Mouse (Mus musculus) midbrain, embryonic 13.5 days (tissue): ENCODE measurements at regions not wholly inside any gene's neighbourhood (a gene's known extent, or its start where the extent isn't known, plus 50 kb on each side); places are given as distances from the start of the nearest gene placed in this dataset.
A peak's percentile ranks its signal among the peaks of the same experiment; 100 is the strongest.

Experiments used
- ATAC-seq: fragments of 200-750 bp; cut with Nextera tagmentation; 2 replicates; pipeline ENCODE4 v1.8.0; 2017; ENCODE audit warnings: mild to moderate bottlenecking, moderate TSS enrichment, moderate library complexity
- H3K27ac ChIP-seq: fragments of 300-500 bp; sonication (generic); 2 replicates; pipeline ENCODE4 v1.5.1; 2015; ENCODE audit warnings: inconsistent platforms, mild to moderate bottlenecking, moderate library complexity
- H3K27me3 ChIP-seq: fragments of 300-500 bp; sonication (generic); 2 replicates; pipeline ENCODE4 v1.6.1; 2015; ENCODE audit warnings: mild to moderate bottlenecking, inconsistent platforms
- H3K36me3 ChIP-seq: fragments of 300-500 bp; sonication (generic); 2 replicates; pipeline ENCODE4 v1.6.1; 2015; ENCODE audit warnings: mild to moderate bottlenecking, inconsistent platforms
- H3K4me1 ChIP-seq: fragments of 300-500 bp; sonication (generic); replicated peaks from 2 replicates; pipeline ENCODE4 v1.6.1; 2015; ENCODE audit warnings: inconsistent platforms
- H3K4me2 ChIP-seq: fragments of 300-500 bp; sonication (generic); replicated peaks from 2 replicates; pipeline ENCODE4 v1.6.1; 2015; ENCODE audit warnings: moderate library complexity, mild to moderate bottlenecking, inconsistent platforms
- H3K4me3 ChIP-seq: fragments of 300-500 bp; sonication (generic); replicated peaks from 2 replicates; pipeline ENCODE4 v1.5.1; 2015; ENCODE audit warnings: mild to moderate bottlenecking, inconsistent platforms
- H3K9ac ChIP-seq: fragments of 300-500 bp; sonication (generic); replicated peaks from 2 replicates; pipeline ENCODE4 v1.6.1; 2015; ENCODE audit warnings: mild to moderate bottlenecking, inconsistent platforms
- H3K9me3 ChIP-seq: fragments of 300-500 bp; sonication (generic); 2 replicates; pipeline ENCODE4 v1.6.1; 2016; ENCODE audit warnings: mild to moderate bottlenecking, inconsistent platforms
- WGBS: fragments of 180-500 bp; shearing (Covaris S2); methylation state at CpG from one replicate; pipeline ENCODE4 v1.1.7; 2015; 5-methylcytosine and 5-hydroxymethylcytosine counted together

GRCm38 (mm10) chr2:74239586-74239985, 328.5 kb upstream of the Atp5g3 start:
- Histone ChIP-seq H3K36me3 (no peaks in the 10 kb centered on the region), H3K9ac (no peak overlapping the region), H3K4me3 (no peak overlapping the region), H3K9me3 (no peaks in the 10 kb centered on the region), H3K4me2 (no peak overlapping the region), H3K27ac (peak overlapping the region; percentile 52; the same call in 1 of the 2 replicates), H3K27me3 (peaks cover 12% of the 10 kb centered on the region), H3K4me1 (peaks cover 27% of the 10 kb centered on the region)
- 30% methylated on average over 10 of the region's 10 CpGs for WGBS
- ATAC-seq: peak; percentile 82

- Histone ChIP-seq H3K36me3 (no peaks in the 10 kb centered on the region), H3K4me3 (no peak overlapping the region), H3K27me3 (0 out of 2 replicates have a peak, but pooled peaks cover 5% of the 10 kb centered on the region), H3K4me1 (no peaks in the 10 kb centered on the region), H3K4me2 (no peak overlapping the region), H3K9ac (no peak overlapping the region), H3K9me3 (no peaks in the 10 kb centered on the region), H3K27ac (no peak overlapping the region)
- WGBS: 88% methylated on average over 3 of the region's 3 CpGs
- ATAC-seq: no peak
These were observed 306.3 kb upstream of the Atp5g3 start for GRCm38 (mm10) chr2:74217437-74217836.

GRCm38 (mm10) chr2:74210210-74210609, 299.1 kb upstream of the Atp5g3 start:
- H3K9ac ChIP-seq: peak overlapping the region; percentile 8; the same call in 1 of the 2 replicates
- no peaks in the 10 kb centered on the region for H3K27me3 ChIP-seq
- H3K4me1 ChIP-seq: peaks cover 28% of the 10 kb centered on the region
- peak overlapping the region; percentile 38 for H3K4me2 ChIP-seq
- peak; percentile 83 for ATAC-seq
- no peak overlapping the region for H3K4me3 ChIP-seq
- WGBS: 7% methylated on average over 9 of the region's 9 CpGs
- no peaks in the 10 kb centered on the region for H3K36me3 ChIP-seq
- H3K27ac ChIP-seq: peak overlapping the region; percentile 74
- no peaks in the 10 kb centered on the region for H3K9me3 ChIP-seq

GRCm38 (mm10) chr2:74209421-74209917, 298.3 kb upstream of the Atp5g3 start:
- Histone ChIP-seq H3K4me1 (peaks cover 28% of the 10 kb centered on the region), H3K27me3 (no peaks in the 10 kb centered on the region), H3K4me2 (peak overlapping the region; percentile 38; the same call in 1 of the 2 replicates), H3K9ac (no peak overlapping the region), H3K9me3 (no peaks in the 10 kb centered on the region), H3K36me3 (no peaks in the 10 kb centered on the region), H3K4me3 (no peak overlapping the region), H3K27ac (peak overlapping the region; percentile 74)
- ATAC-seq: peak; percentile 66; the same call in 1 of the 2 replicates
- 44% methylated on average over 3 of the region's 3 CpGs for WGBS

GRCm38 (mm10) chr2:74207440-74207839, 296.3 kb upstream of the Atp5g3 start:
- no peak for ATAC-seq
- H3K36me3 ChIP-seq: no peaks in the 10 kb centered on the region
- WGBS: 51% methylated on average over 10 of the region's 10 CpGs

GRCm38 (mm10) chr2:74202776-74203175, 291.6 kb upstream of the Atp5g3 start:
- Histone ChIP-seq H3K4me1 (peaks cover 30% of the 10 kb centered on the region), H3K9me3 (no peaks in the 10 kb centered on the region), H3K4me2 (no peak overlapping the region), H3K27me3 (no peaks in the 10 kb centered on the region), H3K27ac (no peak overlapping the region), H3K4me3 (no peak overlapping the region), H3K9ac (no peak overlapping the region), H3K36me3 (no peaks in the 10 kb centered on the region)
- WGBS: 72% methylated on average over 3 of the region's 3 CpGs
- ATAC-seq: no peak

More at GRCm38 (mm10) chr2:74207440-74207839, 296.3 kb upstream of the Atp5g3 start:
- no peak overlapping the region for H3K9ac ChIP-seq
- H3K4me2 ChIP-seq: no peak overlapping the region
- no peak overlapping the region for H3K4me3 ChIP-seq
- peaks cover 35% of the 10 kb centered on the region for H3K4me1 ChIP-seq
- H3K27me3 ChIP-seq: no peaks in the 10 kb centered on the region
- H3K9me3 ChIP-seq: no peaks in the 10 kb centered on the region
- H3K27ac ChIP-seq: no peak overlapping the region

- H3K36me3 ChIP-seq: no peaks in the 10 kb centered on the region
- H3K27ac ChIP-seq: 0 out of 2 replicates have a peak overlapping the region, but pooled peaks have one; percentile 22
- no peak overlapping the region for H3K9ac ChIP-seq
- peak; percentile 82 for ATAC-seq
- 25% methylated on average over 11 of the region's 11 CpGs for WGBS
- H3K4me2 ChIP-seq: no peak overlapping the region
- H3K4me1 ChIP-seq: peaks cover 24% of the 10 kb centered on the region
- H3K27me3 ChIP-seq: no peaks in the 10 kb centered on the region
- H3K4me3 ChIP-seq: no peak overlapping the region
- no peaks in the 10 kb centered on the region for H3K9me3 ChIP-seq
These were observed 290.6 kb upstream of the Atp5g3 start for GRCm38 (mm10) chr2:74201608-74202323.

- no peak overlapping the region for H3K4me3 ChIP-seq
These were observed 288.4 kb upstream of the Atp5g3 start for GRCm38 (mm10) chr2:74199550-74199949.

GRCm38 (mm10) chr2:74187963-74188790, 277.1 kb upstream of the Atp5g3 start:
- ATAC-seq: no peak
- 32% methylated on average over 8 of the region's 8 CpGs for WGBS

More at GRCm38 (mm10) chr2:74199550-74199949, 288.4 kb upstream of the Atp5g3 start:
- no peaks in the 10 kb centered on the region for H3K27me3 ChIP-seq
- no peak for ATAC-seq
- H3K36me3 ChIP-seq: no peaks in the 10 kb centered on the region
- no peak overlapping the region for H3K27ac ChIP-seq
- no peaks in the 10 kb centered on the region for H3K9me3 ChIP-seq
- peaks cover 24% of the 10 kb centered on the region for H3K4me1 ChIP-seq
- H3K9ac ChIP-seq: no peak overlapping the region
- WGBS: 57% methylated on average over 12 of the region's 12 CpGs
- H3K4me2 ChIP-seq: no peak overlapping the region

GRCm38 (mm10) chr2:74178106-74178505, 267.0 kb upstream of the Atp5g3 start:
- H3K9ac ChIP-seq: no peak overlapping the region
- no peak for ATAC-seq

More at GRCm38 (mm10) chr2:74187963-74188790, 277.1 kb upstream of the Atp5g3 start:
- Histone ChIP-seq H3K36me3 (no peaks in the 10 kb centered on the region), H3K27ac (no peak overlapping the region), H3K4me3 (no peak overlapping the region), H3K9ac (no peak overlapping the region), H3K9me3 (peaks cover 4% of the 10 kb centered on the region), H3K4me1 (peaks cover 7% of the 10 kb centered on the region), H3K27me3 (no peaks in the 10 kb centered on the region), H3K4me2 (no peak overlapping the region)

GRCm38 (mm10) chr2:74168776-74169570, 257.8 kb upstream of the Atp5g3 start:
- 23% methylated on average over 16 of the region's 16 CpGs for WGBS
- H3K4me2 ChIP-seq: no peak overlapping the region
- no peaks in the 10 kb centered on the region for H3K36me3 ChIP-seq
- no peak overlapping the region for H3K9ac ChIP-seq
- no peak overlapping the region for H3K4me3 ChIP-seq
- no peaks in the 10 kb centered on the region for H3K27me3 ChIP-seq
- H3K9me3 ChIP-seq: no peaks in the 10 kb centered on the region
- peak; percentile 96 for ATAC-seq
- H3K27ac ChIP-seq: peak overlapping the region; percentile 54
- peaks cover 14% of the 10 kb centered on the region for H3K4me1 ChIP-seq

More at GRCm38 (mm10) chr2:74178106-74178505, 267.0 kb upstream of the Atp5g3 start:
- 98% methylated on average over 1 of the region's 1 CpGs for WGBS
- H3K4me3 ChIP-seq: no peak overlapping the region
- H3K4me2 ChIP-seq: no peak overlapping the region
- no peaks in the 10 kb centered on the region for H3K9me3 ChIP-seq
- H3K36me3 ChIP-seq: no peaks in the 10 kb centered on the region
- no peak overlapping the region for H3K27ac ChIP-seq
- no peaks in the 10 kb centered on the region for H3K27me3 ChIP-seq
- H3K4me1 ChIP-seq: no peaks in the 10 kb centered on the region
